Mouse (Mus musculus) forebrain, postnatal 0 days (tissue): ENCODE data around the gene Arfgef3. TPM values are rescaled to one million over a fixed set of nuclear protein-coding genes. Genes with fewer than 3 reads are reported as not detected.

Experiments
- ATAC-seq: fragments of 200-750 bp; cut with Nextera tagmentation; 2 replicates; pipeline ENCODE4 v1.8.0; 2017; ENCODE audit warnings: mild to moderate bottlenecking, moderate library complexity
- DNase-seq: peaks from one replicate; pipeline ENCODE4 v3.0.0-alpha.2; 2015
- H3K27ac ChIP-seq: fragments of 300-500 bp; sonication (generic); 2 replicates; pipeline ENCODE4 v1.5.1; 2014; ENCODE audit warnings: low read depth, mild to moderate bottlenecking, antibody characterized with exemption, low read length, moderate library complexity, mixed read lengths
- H3K27me3 ChIP-seq: fragments of 300-500 bp; sonication (generic); 2 replicates; pipeline ENCODE4 v1.6.1; 2014; ENCODE audit warnings: mild to moderate bottlenecking, low read length, mixed read lengths; ENCODE audit not compliant: insufficient read depth
- H3K36me3 ChIP-seq: fragments of 300-500 bp; sonication (generic); 2 replicates; pipeline ENCODE4 v1.6.1; 2014; ENCODE audit warnings: mild to moderate bottlenecking, moderate library complexity; ENCODE audit not compliant: insufficient read depth
- H3K4me1 ChIP-seq: fragments of 300-500 bp; sonication (generic); 2 replicates; pipeline ENCODE4 v1.6.1; 2014; ENCODE audit warnings: antibody characterized with exemption; ENCODE audit not compliant: insufficient read depth
- H3K4me2 ChIP-seq: fragments of 300-500 bp; sonication (generic); 2 replicates; pipeline ENCODE4 v1.6.1; 2014; ENCODE audit warnings: low read depth, mild to moderate bottlenecking, moderate library complexity
- H3K4me3 ChIP-seq: fragments of 300-500 bp; sonication (generic); 2 replicates; pipeline ENCODE4 v1.5.1; 2014; ENCODE audit warnings: low read depth, low read length, mixed read lengths
- H3K9ac ChIP-seq: fragments of 300-500 bp; sonication (generic); 2 replicates; pipeline ENCODE4 v1.6.1; 2014; ENCODE audit warnings: mild to moderate bottlenecking
- H3K9me3 ChIP-seq: fragments of 300-500 bp; sonication (generic); 2 replicates; pipeline ENCODE4 v1.6.1; 2016; ENCODE audit warnings: low read length
- CTCF ChIP-seq: sonication (generic); IDR thresholded peaks from 2 replicates; pipeline ENCODE4 v1.5.1; 2016; ENCODE audit warnings: antibody characterized with exemption, control low read depth, low read depth
- WGBS: fragments of 180-500 bp; shearing (Covaris S2); extraction: QIAGEN DNeasy Blood & Tissue Kit; methylation state at CpG from one replicate; pipeline ENCODE4 v1.1.7; 2014; 5-methylcytosine and 5-hydroxymethylcytosine counted together
- polyA plus RNA-seq: library from polyadenylated mRNA; unstranded; fragments of >200 nt; fragmentation: Nextera tagmentation; extraction: Ambion mirVana; gene quantifications from 2 replicates; pipeline ENCODE4 v1.2.1, GENCODE M21; 2015
- total RNA-seq: library from RNA; depleted of rRNA; stranded (reverse); fragments of >200 nt; gene quantifications from 2 replicates; pipeline ENCODE4 v1.2.3, GENCODE M21; 2014

Gene Arfgef3
- total and polyA plus RNA-seq, 2 experiments from 2014 or later, result 4.8 to 34.8 TPM

DNA sequence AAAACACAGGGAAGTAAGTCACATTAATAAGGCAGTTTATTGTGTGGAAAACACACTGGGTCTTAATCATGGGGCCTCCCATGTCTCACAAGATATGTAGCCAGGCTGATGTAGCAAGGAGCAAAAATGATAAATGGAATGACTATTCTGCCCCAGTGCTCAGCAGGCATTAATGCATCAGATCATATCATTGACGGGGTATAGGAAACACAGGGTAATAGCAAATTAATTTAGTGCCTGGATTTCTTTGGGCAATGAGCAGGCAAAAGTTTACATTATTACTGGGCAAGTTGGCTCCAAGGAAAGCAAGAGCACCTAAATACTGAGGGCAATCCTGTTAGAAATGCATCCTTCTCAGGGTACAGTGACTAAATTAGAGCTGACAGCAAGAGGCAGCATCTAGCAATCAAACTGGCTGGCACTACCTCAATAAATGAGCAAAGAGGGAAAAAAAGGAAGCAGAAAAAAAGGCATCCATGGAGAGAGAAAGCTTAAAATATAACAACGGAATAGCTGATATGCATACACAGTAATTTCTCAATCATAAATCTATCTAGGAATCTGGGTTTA is 62.3 kb downstream of the Arfgef3 start:
- H3K27me3 ChIP-seq, result no peaks in the 10 kb centered on the region
- no peak overlapping the region for H3K27ac ChIP-seq
- ATAC-seq, result no peak
- no peak overlapping the region for H3K9ac ChIP-seq
- no peak overlapping the region for H3K4me3 ChIP-seq
- no peaks in the 10 kb centered on the region for H3K9me3 ChIP-seq
- H3K4me1 ChIP-seq, result no peaks in the 10 kb centered on the region
- no peak for DNase-seq
- H3K4me2 ChIP-seq, result no peak overlapping the region
- no peak for TF ChIP-seq CTCF
- WGBS, result 64% methylated on average over 2 of the region's 2 CpGs
- no peaks in the 10 kb centered on the region for H3K36me3 ChIP-seq

- Histone ChIP-seq H3K9ac (no peak overlapping the region), H3K4me3 (no peak overlapping the region), H3K36me3 (no peaks in the 10 kb centered on the region), H3K4me2 (no peak overlapping the region), H3K9me3 (no peaks in the 10 kb centered on the region), H3K27me3 (no peaks in the 10 kb centered on the region), H3K4me1 (no peaks in the 10 kb centered on the region), H3K27ac (no peak overlapping the region)
- no peak for TF ChIP-seq CTCF
- ATAC-seq (no peak), DNase-seq (no peak)
- WGBS, result 72% methylated on average over 3 of the region's 3 CpGs
Measured at GRCm38 (mm10) chr10:18680661-18681384, 62.9 kb downstream of the Arfgef3 start.

- DNase-seq, result no peak
- no peak for TF ChIP-seq CTCF
- H3K27ac ChIP-seq, result no peak overlapping the region
- no peaks in the 10 kb centered on the region for H3K27me3 ChIP-seq
- no peak for ATAC-seq
- 89% methylated on average over 4 of the region's 4 CpGs for WGBS
- H3K9me3 ChIP-seq, result no peaks in the 10 kb centered on the region
- H3K9ac ChIP-seq, result no peak overlapping the region
- no peak overlapping the region for H3K4me3 ChIP-seq
- no peaks in the 10 kb centered on the region for H3K4me1 ChIP-seq
- H3K4me2 ChIP-seq, result no peak overlapping the region
- H3K36me3 ChIP-seq, result peaks cover 16% of the 10 kb centered on the region
Measured at GRCm38 (mm10) chr10:18678836-18679235, 64.9 kb downstream of the Arfgef3 start.

DNA sequence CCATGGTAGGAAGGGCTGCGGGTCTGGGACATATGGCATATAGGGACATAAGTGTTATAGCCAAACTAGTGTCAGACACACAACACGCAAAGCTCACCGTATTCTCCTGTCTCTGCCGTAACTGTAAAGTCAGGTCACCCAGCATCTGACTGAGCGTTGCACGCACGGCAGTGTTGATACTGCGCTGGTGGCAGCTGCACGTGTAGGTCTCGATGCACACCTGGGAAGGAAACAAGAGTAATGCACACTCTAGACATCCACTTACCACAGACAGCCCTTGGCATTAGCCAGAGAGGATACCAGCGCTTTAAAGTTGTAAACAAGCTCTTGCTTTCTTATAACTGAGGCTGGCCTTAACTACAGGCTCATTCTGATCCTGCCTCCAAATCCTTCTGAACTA is 79.0 kb downstream of the Arfgef3 start:
- Histone ChIP-seq H3K36me3 (peaks cover 3% of the 10 kb centered on the region; the same call in 1 of the 2 replicates), H3K4me2 (no peak overlapping the region), H3K9ac (no peak overlapping the region), H3K4me1 (no peaks in the 10 kb centered on the region), H3K27me3 (no peaks in the 10 kb centered on the region), H3K4me3 (no peak overlapping the region), H3K9me3 (no peaks in the 10 kb centered on the region), H3K27ac (no peak overlapping the region)
- WGBS, result 95% methylated on average over 11 of the region's 11 CpGs
- no peak for TF ChIP-seq CTCF
- DNase-seq (no peak), ATAC-seq (no peak)

DNA sequence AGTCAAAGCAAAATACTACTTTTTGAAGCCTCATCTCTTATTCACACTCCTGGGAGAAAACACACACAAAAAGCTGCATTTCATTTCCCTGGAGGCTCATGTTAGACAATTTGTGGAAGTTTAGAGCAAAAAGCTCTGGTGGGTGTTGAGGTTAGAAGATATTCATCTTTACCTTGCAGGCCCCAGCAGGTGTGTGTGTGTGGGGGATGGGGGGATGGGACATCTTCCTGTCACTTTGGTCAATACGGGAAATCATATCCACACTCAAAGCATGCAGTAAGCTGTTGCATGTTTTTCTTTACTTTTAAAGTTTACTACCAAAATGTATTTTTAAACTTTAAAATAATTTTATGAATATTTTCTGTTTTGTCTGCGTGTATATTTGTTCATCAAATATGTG is 79.7 kb downstream of the Arfgef3 start:
- no peak for DNase-seq
- Histone ChIP-seq H3K4me1 (no peaks in the 10 kb centered on the region), H3K27ac (no peak overlapping the region), H3K9ac (no peak overlapping the region), H3K9me3 (no peaks in the 10 kb centered on the region), H3K27me3 (no peaks in the 10 kb centered on the region), H3K4me3 (no peak overlapping the region), H3K4me2 (no peak overlapping the region), H3K36me3 (peaks cover 8% of the 10 kb centered on the region; the same call in 1 of the 2 replicates)
- ATAC-seq, result no peak
- TF ChIP-seq CTCF, result no peak
- 89% methylated on average over 2 of the region's 2 CpGs for WGBS

DNA sequence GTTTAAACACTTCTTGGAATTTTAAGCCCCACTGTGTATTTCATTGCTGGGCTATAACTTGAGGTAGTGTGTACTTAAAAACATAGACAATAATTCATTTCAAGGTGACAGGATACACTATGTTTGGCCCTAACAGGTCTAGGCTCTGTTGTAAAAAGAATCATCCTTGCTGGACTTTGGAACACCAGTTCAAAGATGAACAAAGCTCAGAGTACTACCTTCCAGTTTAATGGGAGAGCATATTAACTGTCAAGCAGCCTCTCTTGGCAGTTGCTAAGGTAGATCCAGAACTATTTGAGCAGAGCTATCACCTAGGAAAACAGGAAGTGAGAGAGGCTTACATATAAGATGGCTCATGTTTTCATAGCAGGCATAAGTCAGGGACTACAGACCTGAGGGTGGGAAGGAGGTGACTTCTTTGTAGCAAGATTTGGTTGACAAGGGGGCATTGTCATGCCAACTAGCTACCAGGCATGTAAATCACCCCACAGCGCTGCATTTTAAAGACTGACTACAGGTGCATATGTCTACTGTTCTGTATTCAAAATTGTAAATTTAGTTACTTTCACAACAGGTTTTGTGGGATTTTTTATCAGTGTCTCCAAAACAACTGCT is 82.0 kb downstream of the Arfgef3 start:
- TF ChIP-seq CTCF, result no peak
- H3K9me3 ChIP-seq, result no peaks in the 10 kb centered on the region
- DNase-seq (no peak), ATAC-seq (no peak)
- no peaks in the 10 kb centered on the region for H3K4me1 ChIP-seq
- H3K36me3 ChIP-seq, result peaks cover 9% of the 10 kb centered on the region
- 84% methylated on average over 1 of the region's 1 CpGs for WGBS
- H3K27ac ChIP-seq, result no peak overlapping the region
- H3K4me2 ChIP-seq, result no peak overlapping the region
- H3K27me3 ChIP-seq, result no peaks in the 10 kb centered on the region
- no peak overlapping the region for H3K4me3 ChIP-seq
- H3K9ac ChIP-seq, result no peak overlapping the region

DNA sequence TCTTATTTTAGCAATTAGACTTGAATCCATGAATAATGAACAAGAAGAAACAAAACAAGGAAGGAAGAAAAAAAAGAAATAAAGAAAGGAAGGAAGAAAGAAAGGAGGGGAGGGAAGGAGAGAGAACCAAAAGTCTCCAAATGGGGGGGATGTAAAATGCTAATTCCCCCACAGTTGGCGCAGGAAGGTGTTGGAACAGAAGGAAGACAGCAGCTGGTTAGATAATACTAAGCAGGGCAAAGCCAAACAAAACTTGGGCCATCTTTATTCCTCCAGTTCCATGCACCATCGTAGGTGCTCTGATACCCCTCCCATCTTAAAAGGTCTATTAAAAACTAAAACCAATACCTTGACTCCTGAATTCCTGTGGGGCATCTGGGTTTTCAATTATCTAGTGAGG is 82.8 kb downstream of the Arfgef3 start:
- DNase-seq, result peak; percentile 52
- Histone ChIP-seq H3K36me3 (peaks cover 12% of the 10 kb centered on the region), H3K9ac (no peak overlapping the region), H3K4me2 (no peak overlapping the region), H3K27ac (no peak overlapping the region), H3K4me1 (no peaks in the 10 kb centered on the region), H3K4me3 (no peak overlapping the region), H3K27me3 (no peaks in the 10 kb centered on the region), H3K9me3 (no peaks in the 10 kb centered on the region)
- ATAC-seq, result peak; percentile 79
- 55% methylated on average over 2 of the region's 2 CpGs for WGBS
- no peak for TF ChIP-seq CTCF
